Mouse (Mus musculus): ENCODE measurements around the gene Pde2a. TPM values are rescaled to one million over a fixed set of nuclear protein-coding genes. Genes with fewer than 3 reads are reported as not detected.

Gene Pde2a
- total RNA-seq (2021), result 10 to 100 TPM; 42.4 to 42.8 TPM

GRCm38 (mm10) chr7:101421529-101421928 lies at the start of gene Pde2a:
Gene Pde2a, plus strand, starts transcription at chr7:101421691.
- no peak for DNase-seq

GRCm38 (mm10) chr7:101373082-101373481 lies 48.4 kb upstream of the Pde2a start:
- no peak for DNase-seq

GRCm38 (mm10) chr7:101374155-101374554 lies 47.3 kb upstream of the Pde2a start:
- peak; percentile 49 for DNase-seq

GRCm38 (mm10) chr7:101376701-101377340 lies 44.7 kb upstream of the Pde2a start:
- no peak for DNase-seq

GRCm38 (mm10) chr7:101377741-101378262 lies 43.7 kb upstream of the Pde2a start:
- peak; percentile 78 for DNase-seq

- DNase-seq, result no peak
These were observed 43.2 kb upstream of the Pde2a start for GRCm38 (mm10) chr7:101378285-101378684.

- DNase-seq, result no peak
These were observed 42.6 kb upstream of the Pde2a start for GRCm38 (mm10) chr7:101378796-101379465.

GRCm38 (mm10) chr7:101379732-101380131 lies 41.8 kb upstream of the Pde2a start:
- no peak for DNase-seq

GRCm38 (mm10) chr7:101381512-101381911 lies 40.0 kb upstream of the Pde2a start:
- no peak for DNase-seq

- DNase-seq, result no peak
These were observed 39.1 kb upstream of the Pde2a start for GRCm38 (mm10) chr7:101382378-101382777.

GRCm38 (mm10) chr7:101383756-101384155 lies 37.7 kb upstream of the Pde2a start:
- DNase-seq, result no peak

- DNase-seq, result no peak
These were observed 36.6 kb upstream of the Pde2a start for GRCm38 (mm10) chr7:101384931-101385330.

- DNase-seq, result no peak
These were observed 36.2 kb upstream of the Pde2a start for GRCm38 (mm10) chr7:101385331-101385733.

GRCm38 (mm10) chr7:101385866-101386452 lies 35.5 kb upstream of the Pde2a start:
- no peak for DNase-seq

GRCm38 (mm10) chr7:101389256-101389655 lies 32.2 kb upstream of the Pde2a start:
- DNase-seq, result no peak

- DNase-seq, result no peak
These were observed 29.5 kb upstream of the Pde2a start for GRCm38 (mm10) chr7:101391909-101392479.

- peak; percentile 37 for DNase-seq
These were observed 28.5 kb upstream of the Pde2a start for GRCm38 (mm10) chr7:101393015-101393414.

- DNase-seq, result peak; percentile 79
These were observed 27.6 kb upstream of the Pde2a start for GRCm38 (mm10) chr7:101393694-101394504.

- no peak for DNase-seq
These were observed 26.9 kb upstream of the Pde2a start for GRCm38 (mm10) chr7:101394569-101394968.

- peak; percentile 53 for DNase-seq
These were observed 26.0 kb upstream of the Pde2a start for GRCm38 (mm10) chr7:101395471-101395870.

- no peak for DNase-seq
These were observed 24.3 kb upstream of the Pde2a start for GRCm38 (mm10) chr7:101397175-101397574.

- DNase-seq, result no peak
These were observed 20.0 kb upstream of the Pde2a start for GRCm38 (mm10) chr7:101401510-101401909.
